Mouse (Mus musculus): ENCODE results near the gene Eng.

- TF ChIP-seq CTCF (IDR thresholded peaks at IDR 0.05; ENCODE audit: control insufficient read depth, insufficient read depth, insufficient replicate concordance, low read depth, low read length): no peak
- TF ChIP-seq POLR2A (IDR thresholded peaks at IDR 0.05; ENCODE audit: control insufficient read depth, low read depth, low read length): no peak
Observed at GRCm38 (mm10) chr2:32687562-32687961, 41.2 kb downstream of the Eng start.
